In genomic region chr11:31795084-31795483, GRCm38 (mm10) we compare ENCODE assay signal across 17 mouse cellular contexts.
"Had no signal": no experiment of that assay in that cellular context is flagged by ENCODE, and none has a peak within 500 bp of the region (broad histone marks: within the 10 kb centered on the region; RNA-seq: fewer than 3 reads in every experiment).

No protein-coding gene starts in this region.

- H3K4me2 ChIP-seq: liver, embryonic 13.5 days; lung, embryonic 15.5 days; midbrain, embryonic 12.5 days; midbrain, embryonic 15.5 days; neural tube, embryonic 12.5 days; neural tube, embryonic 15.5 days had no signal

- H3K9me3 ChIP-seq: liver, embryonic 13.5 days; lung, embryonic 15.5 days; midbrain, embryonic 12.5 days; midbrain, embryonic 15.5 days; neural tube, embryonic 12.5 days; neural tube, embryonic 15.5 days had no signal

- H3K27ac ChIP-seq: kidney, postnatal 0 days; lung, embryonic 15.5 days; midbrain, embryonic 12.5 days; midbrain, embryonic 15.5 days; neural tube, embryonic 12.5 days; neural tube, embryonic 15.5 days had no signal

- ATAC-seq: intestine, postnatal 0 days; midbrain, embryonic 15.5 days had no signal

- DNase-seq: kidney, adult 2 months; kidney, postnatal 25 days; layer of hippocampus, adult 9-11 months; liver, embryonic 13.5 days; right cerebral cortex, adult 18-20 months; right cerebral cortex, postnatal 14 days; thymus, adult 18-20 months; thymus, postnatal 36 days had no signal

- H3K4me1 ChIP-seq: lung, embryonic 15.5 days; midbrain, embryonic 15.5 days; neural tube, embryonic 12.5 days; neural tube, embryonic 15.5 days had no signal

- H3K4me3 ChIP-seq: layer of hippocampus, adult 2 months; left cerebral cortex, adult 2 months; liver, embryonic 13.5 days; lung, embryonic 15.5 days; midbrain, embryonic 12.5 days; midbrain, embryonic 15.5 days; neural tube, embryonic 12.5 days; neural tube, embryonic 15.5 days had no signal

- H3K9ac ChIP-seq: lung, embryonic 15.5 days; midbrain, embryonic 12.5 days; midbrain, embryonic 15.5 days; neural tube, embryonic 12.5 days; neural tube, embryonic 15.5 days had no signal

- H3K27me3 ChIP-seq: liver, embryonic 13.5 days; lung, embryonic 15.5 days; midbrain, embryonic 12.5 days; midbrain, embryonic 15.5 days; neural tube, embryonic 12.5 days; neural tube, embryonic 15.5 days had no signal

- H3K36me3 ChIP-seq: liver, embryonic 13.5 days; lung, embryonic 15.5 days; midbrain, embryonic 12.5 days; midbrain, embryonic 15.5 days; neural tube, embryonic 12.5 days; neural tube, embryonic 15.5 days had no signal
